Mouse (Mus musculus) CH12F3 (cell line): ENCODE measurements around the gene Ddx19b.
"Not testable (repeated sequence)": the region's sequence is repeated elsewhere in the genome, so short reads cannot be mapped to it uniquely, and the experiment has no call there.

Source experiments
- in situ Hi-C: fragments of 300-500 bp; cut with MboI; formaldehyde crosslinking; loops from 2 replicates; pipeline ENCODE4 v1.14.3; 2020; ENCODE audit warnings: low sequenced_read_pairs

The Ddx19b gene

DNA sequence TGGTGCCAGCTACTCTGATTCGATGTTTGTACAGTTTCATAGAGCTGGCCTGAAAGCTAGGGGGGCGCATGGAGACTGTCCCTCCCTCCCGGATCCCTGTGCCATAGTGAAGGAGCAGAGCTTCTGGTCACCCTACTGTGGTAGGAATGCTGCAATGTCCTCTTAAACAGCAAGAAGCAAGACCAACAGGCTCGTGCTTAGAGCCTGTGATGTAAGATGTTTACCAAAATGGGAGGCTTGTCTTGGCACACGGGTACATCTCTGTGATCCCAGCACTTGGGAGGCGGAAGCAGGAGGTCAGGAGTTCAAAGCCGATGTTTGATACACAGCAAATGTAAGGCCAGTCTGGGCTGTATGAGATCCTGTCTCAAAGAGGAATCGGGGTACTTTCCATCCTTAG, 65.0 kb downstream of the Ddx19b start:
- in situ Hi-C loops, result no loop called here

DNA sequence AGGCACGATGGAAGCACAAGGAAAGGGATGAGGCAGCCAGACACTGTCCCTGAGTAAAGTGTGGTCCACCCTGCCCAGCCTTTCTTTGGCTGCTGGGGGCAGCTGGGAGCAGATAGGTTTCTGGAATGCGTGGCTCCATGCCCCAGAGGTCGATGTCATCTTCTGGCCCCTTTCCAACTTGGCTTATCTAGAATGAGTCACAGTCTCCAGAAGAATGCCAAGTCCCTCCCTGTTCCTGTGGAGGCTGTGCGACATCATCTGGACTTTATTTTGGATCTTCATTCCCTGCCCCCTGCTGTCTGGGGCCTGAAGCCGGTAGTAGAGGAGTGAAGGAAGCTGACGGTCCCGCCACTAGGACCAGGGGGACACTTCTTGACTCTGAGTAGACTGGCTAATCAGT, 66.0 kb downstream of the Ddx19b start:
- in situ Hi-C loops, result no loop called here

- in situ Hi-C loops, result no loop called here
These were observed 66.9 kb downstream of the Ddx19b start for GRCm38 (mm10) chr8:110964666-110965065.

- in situ Hi-C loops, result no loop called here
These were observed 68.5 kb downstream of the Ddx19b start for GRCm38 (mm10) chr8:110963051-110963450.

- in situ Hi-C loops, result no loop called here
These were observed 71.6 kb downstream of the Ddx19b start for GRCm38 (mm10) chr8:110959906-110960305.

- in situ Hi-C loops, result no loop called here
These were observed 72.3 kb downstream of the Ddx19b start for GRCm38 (mm10) chr8:110959071-110959780.

GRCm38 (mm10) chr8:110958553-110958952, 73.0 kb downstream of the Ddx19b start:
- in situ Hi-C loops, result not testable (repeated sequence)

- in situ Hi-C loops, result no loop called here
These were observed 73.4 kb downstream of the Ddx19b start for GRCm38 (mm10) chr8:110958135-110958534.

DNA sequence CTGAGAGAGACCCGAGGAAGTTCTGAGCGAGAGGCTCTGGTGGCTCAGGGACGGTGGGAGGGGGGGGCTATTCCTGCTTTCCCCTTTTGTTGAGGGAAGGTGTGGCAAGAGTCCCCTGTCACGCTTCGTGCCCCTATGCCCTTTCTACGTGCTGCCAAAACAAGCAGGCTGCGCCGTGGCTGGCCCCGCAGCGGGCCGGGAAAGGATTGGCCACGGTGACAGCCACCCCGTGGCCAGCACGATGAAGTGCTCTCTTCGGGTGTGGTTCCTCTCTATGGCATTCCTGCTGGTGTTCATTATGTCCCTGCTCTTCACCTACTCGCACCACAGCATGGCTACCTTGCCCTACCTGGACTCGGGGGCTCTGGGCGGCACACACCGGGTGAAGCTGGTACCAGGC, 74.1 kb downstream of the Ddx19b start:
- in situ Hi-C loops, result no loop called here

- in situ Hi-C loops, result no loop called here
These were observed 74.7 kb downstream of the Ddx19b start for GRCm38 (mm10) chr8:110956619-110957450.

DNA sequence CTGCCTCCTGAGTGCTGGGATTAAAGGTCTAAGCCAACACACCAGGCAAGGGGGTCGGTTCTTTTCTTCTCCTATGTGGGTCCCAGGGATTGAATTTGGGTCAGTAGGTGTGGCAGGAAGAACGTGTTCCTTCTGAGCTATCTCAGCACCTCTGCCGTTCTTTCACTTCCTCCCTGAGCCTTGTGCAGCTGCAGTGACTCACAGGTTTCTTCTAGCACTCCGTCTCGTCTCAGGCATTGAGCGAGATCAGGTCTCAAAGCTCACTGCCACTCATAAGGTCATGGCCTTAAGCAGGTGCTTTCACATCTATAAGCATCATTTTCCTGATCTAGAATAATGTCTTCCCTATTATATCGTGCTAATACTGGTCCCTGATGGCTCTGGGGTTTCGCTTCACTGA, 76.8 kb downstream of the Ddx19b start:
- in situ Hi-C loops, result no loop called here
